Mouse (Mus musculus) ES-E14 (cell line): ENCODE measurements around the gene Taldo1. TPM values are rescaled to one million over a fixed set of nuclear protein-coding genes. Genes with fewer than 3 reads are reported as not detected.

ENCODE experiments used
- DNase-seq: peaks from one replicate; pipeline ENCODE4 v3.0.0-alpha.2; 2013; ENCODE audit warnings: low read depth, low spot score
- H3K27ac ChIP-seq: 2 replicates; pipeline ENCODE4 v1.5.1; 2012; ENCODE audit warnings: low read depth, mild to moderate bottlenecking, low read length, moderate library complexity, mixed read lengths; ENCODE audit not compliant: poor library complexity, insufficient read depth, severe bottlenecking
- H3K36me3 ChIP-seq: 2 replicates; pipeline ENCODE4 v1.6.1; 2012; ENCODE audit warnings: mild to moderate bottlenecking, low read length, moderate library complexity, mixed read lengths; ENCODE audit not compliant: control insufficient read depth, poor library complexity, insufficient read depth, severe bottlenecking
- H3K4me1 ChIP-seq, 2 experiments: fragments of 150-350 bp in 1 of 2; sonication (generic) in 1 of 2; 2 replicates each; pipeline ENCODE4 v1.6.1; 2012; ENCODE audit warnings: low read length in 2 of 2, mild to moderate bottlenecking in 1 of 2, mixed read lengths in 1 of 2; ENCODE audit not compliant: control insufficient read depth in 2 of 2, insufficient read depth in 2 of 2, poor library complexity in 1 of 2
- H3K4me3 ChIP-seq, 2 experiments: fragments of 150-350 bp in 1 of 2; sonication (generic) in 1 of 2; 2 replicates each; pipeline ENCODE4 v1.5.1; 2012; ENCODE audit warnings: low read length in 2 of 2, low read depth in 1 of 2, mild to moderate bottlenecking in 1 of 2, mixed read lengths in 1 of 2; ENCODE audit not compliant: insufficient read depth in 1 of 2, poor library complexity in 1 of 2, severe bottlenecking in 1 of 2
- H3K9ac ChIP-seq: 2 replicates; pipeline ENCODE4 v1.6.1; 2012; ENCODE audit warnings: low read depth, mild to moderate bottlenecking, low read length, mixed read lengths; ENCODE audit not compliant: poor library complexity, insufficient read depth, severe bottlenecking
- H3K9me3 ChIP-seq: fragments of 150-350 bp; sonication (generic); 2 replicates; pipeline ENCODE4 v1.6.1; 2012; ENCODE audit warnings: low read depth, mild to moderate bottlenecking, low read length; ENCODE audit not compliant: control insufficient read depth, insufficient read depth
- CHD2 ChIP-seq: IDR thresholded peaks from 2 replicates; pipeline ENCODE4 v1.6.1; 2014; ENCODE audit warnings: mild to moderate bottlenecking, low read depth, low read length, inconsistent platforms
- HCFC1 ChIP-seq: IDR thresholded peaks from 2 replicates; pipeline ENCODE4 v1.6.1; 2012; ENCODE audit warnings: low read length, inconsistent platforms, borderline replicate concordance; ENCODE audit not compliant: insufficient read depth
- MAFK ChIP-seq: IDR thresholded peaks from 2 replicates; pipeline ENCODE4 v1.6.1; 2014; ENCODE audit warnings: mild to moderate bottlenecking, low read depth, low read length, inconsistent platforms; ENCODE audit not compliant: insufficient read depth
- ZC3H11A ChIP-seq: IDR thresholded peaks from 2 replicates; pipeline ENCODE4 v1.6.1; 2012; ENCODE audit warnings: low read depth, mild to moderate bottlenecking, inconsistent platforms, low read length, borderline replicate concordance
- ZNF384 ChIP-seq: IDR thresholded peaks from 2 replicates; pipeline ENCODE4 v1.6.1; 2012; ENCODE audit warnings: low read depth, low read length, inconsistent platforms
- in situ Hi-C, 2 experiments: fragments of 600-800 bp; cut with MboI; formaldehyde crosslinking; loops; one replicate each; pipeline ENCODE4 v1.15.1; 2025; ENCODE audit warnings: low sequenced_read_pairs in 2 of 2, inconsistent platforms in 1 of 2; ENCODE audit not compliant: unreplicated experiment in 2 of 2
- total RNA-seq: library from RNA; depleted of rRNA; stranded (reverse); fragments of 300-350 nt; gene quantifications from 2 replicates; pipeline ENCODE4 v1.2.3, GENCODE M21; 2012

Gene Taldo1
- total RNA-seq, 1 experiment, result 327 TPM

DNA sequence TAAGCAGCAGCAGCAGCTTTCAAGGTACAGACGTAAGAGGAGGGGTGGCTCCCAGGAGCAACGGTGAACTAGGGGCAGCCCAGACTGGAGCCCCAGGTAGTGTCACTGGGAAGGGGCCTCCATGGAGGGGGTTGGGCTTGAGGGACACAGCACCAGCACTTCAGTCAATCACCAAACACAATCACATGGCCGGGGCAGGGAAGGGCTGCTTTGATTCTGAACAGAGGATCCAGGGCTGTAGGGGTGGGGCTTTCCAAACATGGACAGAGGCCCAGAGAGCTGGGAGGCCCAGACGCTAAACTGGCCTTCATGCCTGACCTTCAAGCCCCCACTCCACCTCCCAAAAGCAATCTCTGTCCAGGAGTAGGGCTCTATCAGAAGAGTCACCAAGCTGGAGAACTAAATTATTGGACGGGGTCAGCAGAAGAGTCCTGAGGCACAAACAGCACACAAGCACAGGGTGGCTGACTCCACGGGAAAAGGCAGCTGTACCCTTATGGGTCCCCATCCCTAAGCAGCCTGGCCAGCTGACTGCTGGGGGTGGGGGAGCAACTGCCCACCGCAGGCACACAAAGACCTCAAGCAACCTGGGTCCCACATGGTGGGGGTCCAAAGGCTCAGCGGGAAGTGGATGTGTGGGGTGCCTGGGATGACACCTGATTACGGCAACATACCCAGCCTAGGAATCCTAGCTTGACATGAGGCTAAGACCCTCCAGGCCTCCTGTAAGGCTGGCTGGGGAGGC, 38.0 kb downstream of the Taldo1 start:
- Histone ChIP-seq H3K9ac (no peak overlapping the region; the same call in 1 of the 2 replicates), H3K4me3 (no peak overlapping the region), H3K27ac (no peak overlapping the region), H3K4me1 (peaks cover 0 to 23% of the 10 kb centered on the region in 2 experiments; a peak in 3 of 4 replicates), H3K9me3 (no peaks in the 10 kb centered on the region), H3K36me3 (peaks cover 18% of the 10 kb centered on the region; the same call in 1 of the 2 replicates)
- no peak for DNase-seq
- in situ Hi-C loops, result no loop called here
- TF ChIP-seq HCFC1 (no peak), MAFK (no peak), ZNF384 (no peak), ZC3H11A (no peak), CHD2 (no peak)

DNA sequence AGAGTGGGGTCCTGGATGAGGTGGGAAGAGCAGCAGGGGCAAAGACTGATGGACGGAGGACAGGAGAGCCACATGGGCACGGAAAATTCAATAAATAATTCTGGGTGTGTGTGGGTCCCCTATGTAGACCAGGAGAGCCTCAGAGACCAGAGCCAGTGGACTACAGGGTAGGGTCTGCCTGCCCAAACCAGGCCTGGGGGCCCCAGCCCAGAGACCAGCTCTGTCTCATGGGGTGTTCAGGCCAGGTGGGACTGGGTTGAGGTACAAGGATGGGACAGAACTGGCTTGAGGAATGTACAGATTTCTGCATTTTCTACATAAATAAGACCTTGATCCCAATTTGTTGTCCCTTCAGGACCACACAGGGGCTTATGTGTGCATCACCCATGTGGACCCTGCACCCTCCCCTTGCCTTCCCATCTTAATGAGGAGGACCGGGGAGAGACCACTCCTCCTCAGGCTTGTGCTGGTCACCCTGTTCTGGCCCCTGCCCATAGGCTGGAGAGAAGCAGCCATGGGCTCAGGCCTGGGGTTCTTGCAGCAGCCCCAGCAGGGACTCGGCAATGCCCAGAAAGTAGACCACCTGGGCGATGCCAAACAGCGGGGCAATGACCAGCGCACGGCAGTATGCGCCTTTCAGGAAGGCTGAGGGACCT, 38.7 kb downstream of the Taldo1 start:
- DNase-seq, result no peak
- Histone ChIP-seq H3K36me3 (peaks cover 18% of the 10 kb centered on the region; the same call in 1 of the 2 replicates), H3K4me1 (peaks cover 0 to 26% of the 10 kb centered on the region in 2 experiments; a peak in 3 of 4 replicates), H3K9ac (no peak overlapping the region; the same call in 1 of the 2 replicates), H3K27ac (no peak overlapping the region), H3K4me3 (no peak overlapping the region), H3K9me3 (no peaks in the 10 kb centered on the region)
- in situ Hi-C loops, result no loop called here
- TF ChIP-seq MAFK, result no peak
- no peak for TF ChIP-seq CHD2
- TF ChIP-seq ZNF384, result no peak
- no peak for TF ChIP-seq HCFC1
- TF ChIP-seq ZC3H11A, result no peak

- Histone ChIP-seq H3K9ac (no peak overlapping the region), H3K4me1 (peaks cover 3 to 29% of the 10 kb centered on the region in 2 experiments; a peak in 3 of 4 replicates), H3K36me3 (peaks cover 18% of the 10 kb centered on the region; the same call in 1 of the 2 replicates), H3K27ac (no peak overlapping the region), H3K9me3 (no peaks in the 10 kb centered on the region), H3K4me3 (no peak overlapping the region)
- no peak for DNase-seq
- no peak for TF ChIP-seq HCFC1
- TF ChIP-seq CHD2, result no peak
- no peak for TF ChIP-seq ZC3H11A
- no peak for TF ChIP-seq MAFK
- no peak for TF ChIP-seq ZNF384
- in situ Hi-C loops, result no loop called here
Measured at GRCm38 (mm10) chr7:141431434-141432185, 39.6 kb downstream of the Taldo1 start.

- no peak for DNase-seq
- no peak for TF ChIP-seq CHD2
- TF ChIP-seq MAFK, result peak; percentile 74; the same call in 1 of the 2 replicates
- Histone ChIP-seq H3K27ac (no peak overlapping the region), H3K36me3 (peaks cover 18% of the 10 kb centered on the region; the same call in 1 of the 2 replicates), H3K9ac (no peak overlapping the region), H3K4me3 (no peak overlapping the region), H3K9me3 (no peaks in the 10 kb centered on the region), H3K4me1 (peaks cover 4 to 29% of the 10 kb centered on the region in 2 experiments; a peak in 3 of 4 replicates)
- in situ Hi-C loops, result no loop called here
Measured at GRCm38 (mm10) chr7:141432186-141432611, 40.2 kb downstream of the Taldo1 start.
